8 mouse cellular contexts compared by ENCODE assay signal in genomic region chr8:80895397-80895796, GRCm38 (mm10). TPM values are rescaled to one million over a fixed set of nuclear protein-coding genes. Genes with fewer than 3 reads are reported as not detected.
DNase-seq lines count a peak whose midpoint lies in the region; ATAC-seq and TF ChIP-seq lines count a peak whose summit lies in the region.

No protein-coding gene starts in this region.

- DNase-seq in kidney, adult 9 months: no peak
- DNase-seq in forebrain, postnatal 0 days: peak; percentile 19
- no peak for DNase-seq in ovary, postnatal 14 days (ENCODE audit: low spot score)
- no peak for DNase-seq in right cerebral cortex, postnatal 25 days

- 5% methylated on average over 6 of the region's 6 CpGs for WGBS in kidney, embryonic 14.5 days
- WGBS in forebrain, postnatal 0 days: 22% methylated on average over 6 of the region's 6 CpGs
- WGBS in kidney, embryonic 16.5 days: 8% methylated on average over 6 of the region's 6 CpGs
- WGBS in olfactory bulb, adult 2 months: 8% methylated on average over 6 of the region's 6 CpGs

- no peak; the same call in 1 of the 2 replicates for ATAC-seq in kidney, embryonic 14.5 days (ENCODE audit: low FRiP score, low TSS enrichment)
- ATAC-seq in forebrain, postnatal 0 days: no peak
- ATAC-seq in kidney, embryonic 16.5 days (ENCODE audit: low FRiP score, low TSS enrichment): peak; percentile 67; the same call in 1 of the 2 replicates
- no peak for ATAC-seq in CD4-positive, CD25-positive, alpha-beta regulatory T cell, adult 4 months

- H3K4me2 ChIP-seq in kidney, embryonic 14.5 days (replicated peaks; ENCODE audit: low read depth, low read length): peak overlapping the region; percentile 21
- no peak overlapping the region for H3K4me2 ChIP-seq in forebrain, postnatal 0 days (ENCODE audit: low read depth)
- H3K4me2 ChIP-seq in kidney, embryonic 16.5 days (replicated peaks; ENCODE audit: low read depth, low read length): peak overlapping the region; percentile 31

- peak overlapping the region; percentile 29; the same call in 1 of the 2 replicates for H3K9ac ChIP-seq in kidney, embryonic 14.5 days (ENCODE audit: low read depth, low read length)
- H3K9ac ChIP-seq in forebrain, postnatal 0 days: no peak overlapping the region
- peak overlapping the region; percentile 10; the same call in 1 of the 2 replicates for H3K9ac ChIP-seq in kidney, embryonic 16.5 days (replicated peaks; ENCODE audit: low read length)

- no peaks in the 10 kb centered on the region for H3K36me3 ChIP-seq in kidney, embryonic 14.5 days (ENCODE audit: control insufficient read depth, insufficient read depth, low read length)
- H3K36me3 ChIP-seq in forebrain, postnatal 0 days (ENCODE audit: insufficient read depth): no peaks in the 10 kb centered on the region
- H3K36me3 ChIP-seq in kidney, embryonic 16.5 days (ENCODE audit: insufficient read depth, low read length): no peaks in the 10 kb centered on the region

- H3K4me3 ChIP-seq in kidney, embryonic 14.5 days (ENCODE audit: low read length): no peak overlapping the region
- H3K4me3 ChIP-seq in forebrain, postnatal 0 days (ENCODE audit: low read depth, low read length): no peak overlapping the region
- 0 out of 2 replicates have a peak overlapping the region, but pooled peaks have one; percentile 1 for H3K4me3 ChIP-seq in kidney, embryonic 16.5 days (ENCODE audit: low read length)
- no peak overlapping the region for H3K4me3 ChIP-seq in olfactory bulb, adult 2 months (ENCODE audit: insufficient read depth, low read depth, low read length)

- no peaks in the 10 kb centered on the region for H3K9me3 ChIP-seq in kidney, embryonic 14.5 days (ENCODE audit: control insufficient read depth, low read length)
- H3K9me3 ChIP-seq in forebrain, postnatal 0 days (ENCODE audit: low read length): no peaks in the 10 kb centered on the region
- H3K9me3 ChIP-seq in kidney, embryonic 16.5 days (ENCODE audit: low read length): no peaks in the 10 kb centered on the region

- no peak for TF ChIP-seq CTCF in forebrain, postnatal 0 days (IDR thresholded peaks at IDR 0.05; ENCODE audit: low read depth)
- TF ChIP-seq CTCF in olfactory bulb, adult 2 months (IDR thresholded peaks at IDR 0.05; ENCODE audit: insufficient read depth, low read depth, low read length): no peak

- no peaks in the 10 kb centered on the region for H3K27me3 ChIP-seq in kidney, embryonic 14.5 days (ENCODE audit: control insufficient read depth, insufficient read depth, low read length)
- no peaks in the 10 kb centered on the region for H3K27me3 ChIP-seq in forebrain, postnatal 0 days (ENCODE audit: insufficient read depth, low read length)
- H3K27me3 ChIP-seq in kidney, embryonic 16.5 days (ENCODE audit: insufficient read depth, low read length): no peaks in the 10 kb centered on the region

- H3K27ac ChIP-seq in kidney, embryonic 14.5 days (ENCODE audit: low read depth, low read length): no peak overlapping the region
- H3K27ac ChIP-seq in forebrain, postnatal 0 days (ENCODE audit: low read depth, low read length): no peak overlapping the region
- H3K27ac ChIP-seq in kidney, embryonic 16.5 days (ENCODE audit: low read length): peak overlapping the region; percentile 68
- peak overlapping the region; percentile 21; the same call in 1 of the 2 replicates for H3K27ac ChIP-seq in olfactory bulb, adult 2 months (ENCODE audit: insufficient read depth, low read depth, low read length)

- H3K4me1 ChIP-seq in kidney, embryonic 14.5 days (ENCODE audit: control insufficient read depth, insufficient read depth, low read length): peaks cover 7% of the 10 kb centered on the region; the same call in 1 of the 2 replicates
- no peaks in the 10 kb centered on the region for H3K4me1 ChIP-seq in forebrain, postnatal 0 days (ENCODE audit: insufficient read depth)
- peaks cover 8% of the 10 kb centered on the region for H3K4me1 ChIP-seq in kidney, embryonic 16.5 days (ENCODE audit: insufficient read depth, low read length)
- peaks cover 6% of the 10 kb centered on the region for H3K4me1 ChIP-seq in olfactory bulb, adult 2 months (ENCODE audit: control insufficient read depth, insufficient read depth, low read length)

- no peak for TF ChIP-seq POLR2A in olfactory bulb, adult 2 months (IDR thresholded peaks at IDR 0.05; ENCODE audit: insufficient read depth, low read depth, low read length)

RNA-seq across cellular contexts. Expression of gene Gab1, which starts 15.1 kb away (rescaled TPM):
- polyA plus RNA-seq in kidney, embryonic 14.5 days (2014; fragmentation: Nextera tagmentation; extraction: Ambion mirVana): 13.1 and 26.5 TPM in 2 replicates
- total RNA-seq in forebrain, postnatal 0 days (2014; rRNA removed): 10.7 and 15.7 TPM in 2 replicates
- polyA plus RNA-seq in forebrain, postnatal 0 days (2015; fragmentation: Nextera tagmentation; extraction: Ambion mirVana): 7.5 and 9.8 TPM in 2 replicates
- polyA plus RNA-seq in kidney, embryonic 16.5 days (2015; fragmentation: Nextera tagmentation; extraction: Ambion mirVana): 14.7 and 15.6 TPM in 2 replicates
- polyA plus RNA-seq in olfactory bulb, adult 2 months (2012; ENCODE audit: insufficient read depth, insufficient read length, low replicate concordance, missing spikeins): not detected in 2 replicates
- not detected for polyA plus RNA-seq in CD4-positive, CD25-positive, alpha-beta regulatory T cell, adult 4 months (2017; shearing (Covaris generic))

Comparison
In these comparisons a context has a peak if more than half of its experiments do, and no peak if none do; other contexts are left out.
1. H3K27ac ChIP-seq: peak in kidney, embryonic 16.5 days (single experiment) and olfactory bulb, adult 2 months (single experiment); none in kidney, embryonic 14.5 days (single experiment) and forebrain, postnatal 0 days (single experiment).